Mouse (Mus musculus): ENCODE measurements at regions not wholly inside any gene's neighbourhood (a gene's known extent, or its start where the extent isn't known, plus 50 kb on each side); places are given as distances from the start of the nearest gene placed in this dataset.
"Not testable (repeated sequence)": the region's sequence is repeated elsewhere in the genome, so short reads cannot be mapped to it uniquely, and the experiment has no call there.

DNA sequence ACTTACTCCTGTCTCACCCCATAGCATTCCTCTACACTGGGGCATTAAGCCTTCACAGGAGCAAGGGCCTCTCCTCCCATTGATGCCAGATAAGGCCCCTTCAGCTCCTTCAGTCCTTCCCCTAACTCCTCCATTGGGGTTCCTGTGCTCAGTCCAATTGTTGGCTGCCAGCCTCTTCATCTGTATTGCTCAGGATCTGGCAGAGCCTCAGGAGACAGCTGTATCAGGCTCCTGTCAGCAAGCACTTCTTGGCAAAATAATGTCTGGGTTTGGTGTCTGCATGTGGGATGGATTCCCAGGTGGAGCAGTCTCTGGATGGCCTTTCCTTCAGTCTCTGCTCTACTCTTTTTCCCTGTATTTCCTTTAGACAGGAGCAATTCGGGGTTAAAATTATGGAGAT lies 278.2 kb upstream of the Ercc4 start:
- H3K36me3 ChIP-seq; H3K9ac ChIP-seq; H3K4me2 ChIP-seq; H3K27me3 ChIP-seq; H3K27ac ChIP-seq; H3K4me1 ChIP-seq; ATAC-seq (replicated peaks; ENCODE audit: low FRiP score); H3K9me3 ChIP-seq (replicated peaks); H3K4me3 ChIP-seq (replicated peaks): not testable (repeated sequence)
- WGBS = 50% methylated on average over 1 of the region's 1 CpGs

DNA sequence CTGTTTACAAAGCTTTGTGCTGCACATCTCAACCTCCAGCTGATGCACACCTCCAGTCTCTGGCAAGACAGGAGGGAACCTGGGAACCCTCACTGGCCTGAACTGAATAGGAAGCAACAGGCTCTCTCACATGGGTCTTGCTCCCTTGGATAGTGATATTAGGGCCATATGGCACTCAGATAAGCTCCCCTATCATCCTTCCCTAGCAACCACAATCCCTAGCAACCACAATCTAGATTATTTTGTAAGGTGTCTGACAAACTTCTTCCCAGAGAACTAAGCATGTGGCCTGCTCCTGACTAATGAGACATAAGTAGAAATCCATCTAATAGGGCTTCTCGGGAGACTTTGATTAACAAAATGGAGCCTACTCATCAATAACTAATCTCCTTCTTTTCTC lies 253.1 kb upstream of the Ercc4 start:
- ATAC-seq (replicated peaks; ENCODE audit: low FRiP score) = no peak
- 84% methylated on average over 1 of the region's 1 CpGs for WGBS
- H3K4me3 ChIP-seq (replicated peaks) = no peak overlapping the region

DNA sequence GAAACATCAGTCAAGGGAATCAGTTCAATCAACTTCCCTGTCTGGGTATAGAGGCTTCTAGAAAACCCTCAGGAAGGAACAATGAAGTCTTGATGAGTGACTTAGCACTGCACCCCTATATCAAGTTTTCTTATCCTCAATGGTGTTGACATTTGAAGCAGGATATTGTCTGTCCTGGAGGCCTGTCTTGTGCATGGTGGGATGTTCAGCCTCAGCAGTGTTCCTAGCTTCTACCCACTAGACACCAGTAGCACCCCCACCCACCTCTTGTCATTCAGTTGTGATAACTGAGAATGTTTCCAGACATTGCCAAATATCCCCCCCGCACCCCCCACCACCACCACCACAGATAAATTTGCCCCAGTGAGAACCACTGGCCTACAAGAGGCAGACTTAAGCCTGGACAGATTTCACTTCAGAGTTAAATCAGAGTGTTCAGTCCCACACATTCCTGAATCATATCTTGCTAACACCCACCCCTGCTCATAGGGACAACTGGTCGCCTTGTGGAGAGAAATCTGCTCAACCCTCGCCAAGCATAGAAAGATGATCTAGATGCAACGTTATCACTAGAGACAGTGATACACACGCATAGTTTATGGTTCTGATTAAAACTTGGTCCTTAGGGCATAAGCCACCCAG lies 249.6 kb upstream of the Ercc4 start:
- H3K36me3 ChIP-seq = no peaks in the 10 kb centered on the region
- no peak overlapping the region for H3K4me2 ChIP-seq
- no peak overlapping the region for H3K9ac ChIP-seq
- ATAC-seq (replicated peaks; ENCODE audit: low FRiP score) = no peak
- no peaks in the 10 kb centered on the region for H3K9me3 ChIP-seq (replicated peaks)
- H3K4me3 ChIP-seq (replicated peaks) = no peak overlapping the region
- no peaks in the 10 kb centered on the region for H3K4me1 ChIP-seq
- no peaks in the 10 kb centered on the region for H3K27me3 ChIP-seq
- no peak overlapping the region for H3K27ac ChIP-seq
- 83% methylated on average over 5 of the region's 5 CpGs for WGBS

More for the DNA sequence above, 253.1 kb upstream of the Ercc4 start:
- H3K27me3 ChIP-seq = no peaks in the 10 kb centered on the region
- no peak overlapping the region for H3K4me2 ChIP-seq
- no peak overlapping the region for H3K9ac ChIP-seq
- H3K9me3 ChIP-seq (replicated peaks) = no peaks in the 10 kb centered on the region
- H3K36me3 ChIP-seq = no peaks in the 10 kb centered on the region
- H3K27ac ChIP-seq = no peak overlapping the region
- no peaks in the 10 kb centered on the region for H3K4me1 ChIP-seq

- Histone ChIP-seq H3K9ac (no peak overlapping the region), H3K27ac (no peak overlapping the region), H3K9me3 (replicated peaks) (no peaks in the 10 kb centered on the region), H3K27me3 (no peaks in the 10 kb centered on the region), H3K4me1 (no peaks in the 10 kb centered on the region), H3K36me3 (no peaks in the 10 kb centered on the region), H3K4me2 (no peak overlapping the region), H3K4me3 (replicated peaks) (no peak overlapping the region)
- 77% methylated on average over 5 of the region's 5 CpGs for WGBS
- ATAC-seq (replicated peaks; ENCODE audit: low FRiP score) = no peak
Observed at GRCm38 (mm10) chr16:12862561-12862960, 246.9 kb upstream of the Ercc4 start.

DNA sequence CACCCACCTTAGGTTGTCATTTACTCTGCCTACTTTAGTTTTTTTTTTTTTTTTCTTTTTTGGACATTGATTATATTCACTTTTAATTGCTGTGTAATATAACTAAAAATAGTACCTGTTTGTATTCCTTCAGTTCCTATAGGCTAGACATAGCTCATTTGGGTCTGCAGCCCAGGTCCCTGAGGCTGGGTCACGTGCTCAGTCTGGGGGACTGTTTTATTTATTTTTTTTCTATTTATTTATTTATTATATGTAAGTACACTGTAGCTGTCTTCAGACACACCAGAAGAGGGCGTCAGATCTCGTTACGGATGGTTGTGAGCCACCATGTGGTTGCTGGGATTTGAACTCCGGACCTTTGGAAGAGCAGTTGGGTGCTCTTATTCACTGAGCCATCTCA lies 231.2 kb upstream of the Ercc4 start:
- not testable (repeated sequence) for ATAC-seq (replicated peaks; ENCODE audit: low FRiP score); H3K9me3 ChIP-seq (replicated peaks); H3K4me1 ChIP-seq; H3K36me3 ChIP-seq; H3K9ac ChIP-seq; H3K27me3 ChIP-seq; H3K4me2 ChIP-seq; H3K4me3 ChIP-seq (replicated peaks); H3K27ac ChIP-seq
- 94% methylated on average over 5 of the region's 5 CpGs for WGBS

GRCm38 (mm10) chr16:12880011-12880410 lies 229.5 kb upstream of the Ercc4 start:
- Histone ChIP-seq H3K4me3 (replicated peaks) (no peak overlapping the region), H3K4me2 (no peak overlapping the region), H3K27me3 (no peaks in the 10 kb centered on the region), H3K9me3 (replicated peaks) (no peaks in the 10 kb centered on the region), H3K27ac (no peak overlapping the region), H3K9ac (no peak overlapping the region), H3K36me3 (no peaks in the 10 kb centered on the region), H3K4me1 (no peaks in the 10 kb centered on the region; the same call in 1 of the 2 replicates)
- WGBS = 86% methylated on average over 8 of the region's 8 CpGs
- no peak for ATAC-seq (replicated peaks; ENCODE audit: low FRiP score)

GRCm38 (mm10) chr16:12880481-12880880 lies 229.0 kb upstream of the Ercc4 start:
- no peak overlapping the region for H3K9ac ChIP-seq
- WGBS = 91% methylated on average over 7 of the region's 7 CpGs
- H3K36me3 ChIP-seq = no peaks in the 10 kb centered on the region
- H3K27ac ChIP-seq = no peak overlapping the region
- no peaks in the 10 kb centered on the region for H3K27me3 ChIP-seq
- H3K4me1 ChIP-seq = no peaks in the 10 kb centered on the region; the same call in 1 of the 2 replicates
- H3K4me2 ChIP-seq = no peak overlapping the region
- no peaks in the 10 kb centered on the region for H3K9me3 ChIP-seq (replicated peaks)
- H3K4me3 ChIP-seq (replicated peaks) = no peak overlapping the region
- ATAC-seq (replicated peaks; ENCODE audit: low FRiP score) = no peak

GRCm38 (mm10) chr16:12882690-12883089 lies 226.8 kb upstream of the Ercc4 start:
- Histone ChIP-seq H3K4me3 (replicated peaks) (no peak overlapping the region), H3K4me1 (no peaks in the 10 kb centered on the region; the same call in 1 of the 2 replicates), H3K27ac (no peak overlapping the region), H3K27me3 (no peaks in the 10 kb centered on the region), H3K9me3 (replicated peaks) (no peaks in the 10 kb centered on the region), H3K36me3 (no peaks in the 10 kb centered on the region), H3K4me2 (no peak overlapping the region), H3K9ac (no peak overlapping the region)
- no peak for ATAC-seq (replicated peaks; ENCODE audit: low FRiP score)
- whole genome bisulfite sequencing = 29% methylated on average over 1 of the region's 1 CpGs

DNA sequence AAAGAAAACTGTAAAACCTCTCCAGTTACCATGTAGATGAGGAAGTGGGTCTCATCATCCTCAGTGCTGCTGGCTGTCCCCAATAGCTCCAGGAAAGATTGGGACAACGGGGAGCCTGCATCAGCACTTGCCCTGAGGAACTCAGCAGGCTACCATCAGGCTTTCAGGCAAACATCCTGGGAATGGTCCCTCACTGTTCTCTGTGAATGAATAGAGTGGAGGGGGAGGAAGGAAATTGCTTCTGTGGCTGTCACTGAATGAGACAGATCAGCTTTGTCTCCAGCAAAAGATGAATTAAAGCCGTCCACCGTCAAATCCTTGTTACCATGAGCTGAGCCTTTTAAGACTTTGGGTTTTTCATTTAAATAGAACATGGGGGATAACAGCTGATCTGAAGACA lies 224.9 kb upstream of the Ercc4 start:
- H3K36me3 ChIP-seq = no peaks in the 10 kb centered on the region
- H3K4me1 ChIP-seq = no peaks in the 10 kb centered on the region; the same call in 1 of the 2 replicates
- 25% methylated on average over 3 of the region's 3 CpGs for WGBS
- no peak overlapping the region for H3K9ac ChIP-seq
- H3K9me3 ChIP-seq (replicated peaks) = no peaks in the 10 kb centered on the region
- no peak overlapping the region for H3K4me3 ChIP-seq (replicated peaks)
- no peak for ATAC-seq (replicated peaks; ENCODE audit: low FRiP score)
- no peak overlapping the region for H3K27ac ChIP-seq
- H3K27me3 ChIP-seq = no peaks in the 10 kb centered on the region
- H3K4me2 ChIP-seq = no peak overlapping the region

DNA sequence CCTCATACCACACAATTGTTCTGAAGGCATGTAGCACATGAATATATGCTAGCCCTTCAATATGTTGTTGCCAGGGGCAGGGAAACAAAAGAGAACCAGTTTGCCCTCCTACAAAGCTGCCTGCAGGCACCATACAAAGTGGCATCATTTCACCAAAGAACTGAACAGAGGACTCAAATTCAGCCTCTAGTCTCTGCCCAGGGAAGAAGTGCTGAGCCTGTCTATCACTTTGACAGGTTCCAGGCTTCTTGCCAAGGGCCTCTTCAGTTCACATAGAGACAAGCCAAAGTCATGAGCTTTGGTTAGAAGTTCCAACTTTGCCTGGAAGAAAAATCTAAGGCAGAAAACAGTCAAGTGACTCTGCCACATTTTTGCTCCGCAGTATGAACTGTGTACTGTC lies 223.4 kb upstream of the Ercc4 start:
- WGBS = 83% methylated on average over 1 of the region's 1 CpGs

GRCm38 (mm10) chr16:12887381-12887780 lies 222.1 kb upstream of the Ercc4 start:
- H3K9me3 ChIP-seq (replicated peaks) = no peaks in the 10 kb centered on the region
- no peak overlapping the region for H3K27ac ChIP-seq
- H3K27me3 ChIP-seq = no peaks in the 10 kb centered on the region
- H3K9ac ChIP-seq = no peak overlapping the region
- H3K4me3 ChIP-seq (replicated peaks) = no peak overlapping the region
- no peak overlapping the region for H3K4me2 ChIP-seq
- 67% methylated on average over 2 of the region's 2 CpGs for WGBS
- H3K36me3 ChIP-seq = no peaks in the 10 kb centered on the region
- H3K4me1 ChIP-seq = no peaks in the 10 kb centered on the region; the same call in 1 of the 2 replicates
- no peak for ATAC-seq (replicated peaks; ENCODE audit: low FRiP score)

More for the DNA sequence above, 223.4 kb upstream of the Ercc4 start:
- Histone ChIP-seq H3K4me3 (replicated peaks) (no peak overlapping the region), H3K4me2 (no peak overlapping the region), H3K27me3 (no peaks in the 10 kb centered on the region), H3K9ac (no peak overlapping the region), H3K27ac (no peak overlapping the region), H3K36me3 (no peaks in the 10 kb centered on the region), H3K9me3 (replicated peaks) (no peaks in the 10 kb centered on the region), H3K4me1 (no peaks in the 10 kb centered on the region; the same call in 1 of the 2 replicates)
- ATAC-seq (replicated peaks; ENCODE audit: low FRiP score) = no peak

DNA sequence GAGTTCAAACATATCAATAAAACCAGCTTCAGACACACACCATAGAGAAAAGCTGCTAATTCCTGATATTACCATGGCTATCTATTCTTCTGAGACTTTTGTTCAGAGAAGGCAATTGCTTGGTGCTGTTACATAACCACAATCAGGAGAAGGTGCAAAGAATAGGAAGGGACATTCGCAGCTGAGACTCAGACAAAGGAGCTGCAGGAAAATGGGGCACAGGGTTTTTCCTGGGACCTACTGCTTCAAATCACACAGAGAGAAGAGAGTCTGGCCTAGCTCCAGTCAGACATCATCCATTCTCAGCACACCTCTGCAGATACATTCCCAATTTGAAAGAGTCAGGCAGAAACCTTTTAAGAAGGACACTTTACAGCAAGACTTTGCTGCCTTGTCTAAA lies 219.4 kb upstream of the Ercc4 start:
- no peak overlapping the region for H3K4me2 ChIP-seq
- no peaks in the 10 kb centered on the region for H3K9me3 ChIP-seq (replicated peaks)
- ATAC-seq (replicated peaks; ENCODE audit: low FRiP score) = no peak
- H3K27me3 ChIP-seq = no peaks in the 10 kb centered on the region
- H3K4me1 ChIP-seq = no peaks in the 10 kb centered on the region
- H3K4me3 ChIP-seq (replicated peaks) = no peak overlapping the region
- no peaks in the 10 kb centered on the region for H3K36me3 ChIP-seq
- H3K27ac ChIP-seq = no peak overlapping the region
- H3K9ac ChIP-seq = no peak overlapping the region
- 81% methylated on average over 1 of the region's 1 CpGs for WGBS

DNA sequence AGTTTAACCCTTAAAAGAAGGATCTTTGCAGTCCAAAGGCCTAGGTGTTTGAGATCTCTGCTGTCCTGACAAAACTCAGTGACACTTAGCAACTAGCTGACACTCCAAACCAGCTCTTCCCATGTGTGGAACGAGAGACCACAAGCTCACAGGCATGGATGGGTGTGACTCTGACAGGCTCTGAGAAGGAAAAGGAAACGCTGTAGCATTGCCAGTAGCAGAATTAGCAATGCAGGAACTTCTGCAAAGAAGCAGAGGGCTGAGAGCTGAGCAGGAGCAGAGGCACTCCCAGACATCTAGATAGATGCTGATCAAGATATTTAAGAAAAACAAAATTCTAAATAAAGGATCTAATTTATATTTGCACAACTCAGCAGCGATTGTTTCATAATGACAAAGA lies 218.9 kb upstream of the Ercc4 start:
- 76% methylated on average over 3 of the region's 3 CpGs for WGBS

More for the DNA sequence above, 218.9 kb upstream of the Ercc4 start:
- Histone ChIP-seq H3K9me3 (replicated peaks) (no peaks in the 10 kb centered on the region), H3K36me3 (no peaks in the 10 kb centered on the region), H3K4me1 (no peaks in the 10 kb centered on the region), H3K4me3 (replicated peaks) (no peak overlapping the region), H3K27ac (no peak overlapping the region), H3K9ac (no peak overlapping the region), H3K27me3 (no peaks in the 10 kb centered on the region), H3K4me2 (no peak overlapping the region)
- no peak for ATAC-seq (replicated peaks; ENCODE audit: low FRiP score)

Data from kidney, embryonic 15.5 days (tissue).